Mouse (Mus musculus): ENCODE data around the gene Slco3a1. TPM values are rescaled to one million over a fixed set of nuclear protein-coding genes. Genes with fewer than 3 reads are reported as not detected.

The Slco3a1 gene
- polyA plus RNA-seq, 1 experiment from 2014 or later, result 21.8 TPM

- 61% methylated on average over 7 of the region's 7 CpGs for whole genome bisulfite sequencing
- Histone ChIP-seq H3K36me3 (no peaks in the 10 kb centered on the region), H3K27me3 (no peaks in the 10 kb centered on the region), H3K9me3 (no peaks in the 10 kb centered on the region), H3K9ac (no peak overlapping the region), H3K4me1 (replicated peaks) (peaks cover 17% of the 10 kb centered on the region), H3K4me3 (no peak overlapping the region), H3K27ac (replicated peaks) (no peak overlapping the region), H3K4me2 (no peak overlapping the region)
- ATAC-seq (ENCODE audit: low FRiP score, low read depth), result no peak
Measured at GRCm38 (mm10) chr7:74330117-74330857, 224.3 kb downstream of the Slco3a1 start.

DNA sequence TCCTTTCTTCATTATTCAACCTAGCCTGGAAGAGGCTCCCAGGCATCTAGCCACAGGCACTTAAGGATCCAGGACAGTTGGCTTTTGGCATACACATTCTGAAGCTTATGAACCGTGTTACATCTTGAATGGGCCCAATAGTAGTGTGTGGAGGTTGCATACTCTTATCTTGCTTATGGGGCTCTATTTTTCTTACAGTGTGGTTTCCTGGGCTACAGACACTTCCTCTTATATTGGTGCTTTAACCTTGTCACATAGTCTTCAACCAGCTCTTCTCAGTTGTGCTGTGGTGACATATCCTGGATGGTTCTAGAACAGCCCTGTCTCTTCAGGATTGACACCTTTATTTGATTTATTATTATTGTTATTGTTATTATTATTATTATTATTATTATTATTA, 225.6 kb downstream of the Slco3a1 start:
- H3K9ac ChIP-seq, result no peak overlapping the region
- no peak overlapping the region for H3K27ac ChIP-seq (replicated peaks)
- WGBS, result 88% methylated on average over 1 of the region's 1 CpGs
- H3K4me2 ChIP-seq, result no peak overlapping the region
- H3K27me3 ChIP-seq, result no peaks in the 10 kb centered on the region
- H3K4me1 ChIP-seq (replicated peaks), result peaks cover 28% of the 10 kb centered on the region
- no peak for ATAC-seq (ENCODE audit: low FRiP score, low read depth)
- no peaks in the 10 kb centered on the region for H3K9me3 ChIP-seq
- H3K4me3 ChIP-seq, result no peak overlapping the region
- no peaks in the 10 kb centered on the region for H3K36me3 ChIP-seq

DNA sequence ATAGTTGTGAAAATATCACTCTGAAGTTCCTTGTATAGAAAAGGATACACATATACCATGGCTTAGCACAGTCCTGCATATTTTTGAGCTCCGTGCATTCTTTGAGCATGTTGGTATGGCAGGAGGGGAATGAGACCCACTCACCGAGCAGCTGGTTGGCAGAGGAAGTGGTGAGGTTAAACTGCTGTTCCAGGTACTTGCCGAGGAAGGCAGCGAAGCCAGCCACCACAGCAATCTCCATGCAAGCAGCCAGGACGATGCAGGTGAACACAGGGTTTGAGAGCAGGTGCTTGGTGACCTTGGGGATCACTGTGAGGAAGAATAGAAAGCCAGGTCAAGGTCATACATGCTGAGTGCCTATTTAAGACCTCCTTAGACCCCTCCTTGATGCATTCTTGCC, 226.9 kb downstream of the Slco3a1 start:
- no peak overlapping the region for H3K4me3 ChIP-seq
- no peaks in the 10 kb centered on the region for H3K36me3 ChIP-seq
- 92% methylated on average over 5 of the region's 5 CpGs for WGBS
- no peak overlapping the region for H3K27ac ChIP-seq (replicated peaks)
- H3K9me3 ChIP-seq, result no peaks in the 10 kb centered on the region
- no peak for ATAC-seq (ENCODE audit: low FRiP score, low read depth)
- H3K4me1 ChIP-seq (replicated peaks), result peaks cover 41% of the 10 kb centered on the region
- no peak overlapping the region for H3K9ac ChIP-seq
- H3K4me2 ChIP-seq, result no peak overlapping the region
- no peaks in the 10 kb centered on the region for H3K27me3 ChIP-seq

DNA sequence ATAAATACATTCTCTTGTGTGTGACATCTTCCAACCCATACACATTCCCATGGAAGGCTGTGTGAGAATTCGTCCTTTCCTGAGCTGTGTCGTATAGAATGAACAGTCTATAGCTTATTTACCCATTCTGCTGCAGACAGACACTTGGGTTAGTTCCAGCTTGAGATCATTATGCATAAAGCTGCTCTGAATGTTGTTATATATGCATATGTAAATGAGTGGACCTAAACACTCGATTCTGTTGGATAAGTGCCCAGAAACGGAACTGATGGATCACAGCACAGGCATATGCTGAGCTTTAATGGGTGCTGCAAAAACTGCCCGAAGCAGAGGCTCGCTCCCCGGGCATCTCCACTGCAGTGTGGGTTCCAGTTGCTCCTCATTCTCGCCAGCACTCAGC, 229.5 kb downstream of the Slco3a1 start:
- Histone ChIP-seq H3K27ac (replicated peaks) (0 out of 2 replicates have a peak overlapping the region, but pooled peaks have one; percentile 36), H3K9me3 (no peaks in the 10 kb centered on the region), H3K4me3 (no peak overlapping the region), H3K36me3 (no peaks in the 10 kb centered on the region), H3K27me3 (no peaks in the 10 kb centered on the region; the same call in 1 of the 2 replicates), H3K4me2 (no peak overlapping the region), H3K9ac (no peak overlapping the region), H3K4me1 (replicated peaks) (peaks cover 33% of the 10 kb centered on the region)
- 28% methylated on average over 8 of the region's 8 CpGs for WGBS
- peak; percentile 71; the same call in 1 of the 2 replicates for ATAC-seq (ENCODE audit: low FRiP score, low read depth)

DNA sequence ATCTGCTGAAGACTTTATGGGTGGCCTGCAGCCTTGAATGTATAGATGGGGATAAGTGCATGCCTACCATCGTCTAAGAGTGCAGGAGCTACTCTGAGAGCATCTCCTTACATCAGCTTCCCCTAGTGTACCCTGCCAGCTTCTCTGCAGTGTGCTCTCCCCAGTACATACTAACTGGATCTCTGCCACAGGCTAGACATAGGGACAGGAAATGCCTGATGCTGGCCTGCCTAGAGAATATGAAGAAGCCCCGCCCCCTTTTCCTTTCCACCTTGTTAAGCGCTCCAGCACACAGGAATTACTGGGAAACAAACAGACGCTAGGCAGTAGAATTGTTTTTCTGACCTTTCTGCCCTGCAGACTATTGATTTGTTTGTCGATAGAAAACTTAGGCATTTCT, 230.9 kb downstream of the Slco3a1 start:
- Histone ChIP-seq H3K4me1 (replicated peaks) (peaks cover 32% of the 10 kb centered on the region), H3K4me3 (no peak overlapping the region), H3K36me3 (no peaks in the 10 kb centered on the region), H3K9ac (no peak overlapping the region), H3K9me3 (no peaks in the 10 kb centered on the region), H3K4me2 (no peak overlapping the region), H3K27ac (replicated peaks) (peak overlapping the region; percentile 44), H3K27me3 (no peaks in the 10 kb centered on the region; the same call in 1 of the 2 replicates)
- 48% methylated on average over 5 of the region's 5 CpGs for WGBS
- ATAC-seq (ENCODE audit: low FRiP score, low read depth), result peak; percentile 59; the same call in 1 of the 2 replicates

DNA sequence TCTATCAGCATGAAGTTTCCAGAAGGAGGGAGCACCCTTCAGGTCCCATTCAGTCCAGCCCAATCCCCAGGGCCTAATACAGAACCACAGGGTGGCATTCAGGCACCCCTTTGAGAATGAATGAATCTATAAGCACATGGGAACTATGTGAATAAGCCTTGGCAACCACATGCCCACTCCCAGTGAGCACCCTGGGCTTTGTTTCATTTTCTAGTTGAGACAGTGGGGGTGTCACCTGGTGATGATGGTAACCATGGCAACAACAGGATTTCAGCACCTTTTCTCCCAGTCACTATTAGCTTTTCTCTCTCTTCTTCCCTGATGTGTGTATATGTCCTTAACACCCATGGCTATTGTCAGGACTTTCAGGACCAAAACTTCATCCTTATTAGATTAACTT, 231.4 kb downstream of the Slco3a1 start:
- Histone ChIP-seq H3K9ac (no peak overlapping the region), H3K9me3 (no peaks in the 10 kb centered on the region), H3K4me3 (no peak overlapping the region), H3K4me2 (no peak overlapping the region), H3K36me3 (no peaks in the 10 kb centered on the region), H3K27me3 (no peaks in the 10 kb centered on the region; the same call in 1 of the 2 replicates), H3K27ac (replicated peaks) (no peak overlapping the region; the same call in 1 of the 2 replicates), H3K4me1 (replicated peaks) (peaks cover 32% of the 10 kb centered on the region)
- ATAC-seq (ENCODE audit: low FRiP score, low read depth), result peak; percentile 50; the same call in 1 of the 2 replicates

DNA sequence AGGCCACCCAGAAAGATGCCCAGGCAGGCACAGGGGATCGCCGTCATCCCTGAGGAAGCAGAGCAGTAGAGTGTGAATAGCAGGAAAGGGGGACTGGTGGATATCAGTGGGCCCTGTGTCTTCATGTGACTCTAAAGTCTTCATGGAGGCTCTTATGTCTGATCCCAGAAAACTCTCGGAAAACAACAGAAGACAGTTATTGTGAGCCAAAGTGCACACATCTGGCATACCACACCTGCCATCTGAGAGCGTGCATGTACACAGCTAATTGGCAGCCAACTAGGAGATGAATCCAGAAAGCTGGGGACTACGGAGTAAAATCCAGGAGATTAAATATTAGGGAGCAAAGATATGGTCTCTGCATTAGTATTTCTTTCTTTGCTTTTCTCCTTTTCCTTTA, 233.9 kb downstream of the Slco3a1 start:
- 86% methylated on average over 5 of the region's 5 CpGs for WGBS
- ATAC-seq (ENCODE audit: low FRiP score, low read depth), result no peak

DNA sequence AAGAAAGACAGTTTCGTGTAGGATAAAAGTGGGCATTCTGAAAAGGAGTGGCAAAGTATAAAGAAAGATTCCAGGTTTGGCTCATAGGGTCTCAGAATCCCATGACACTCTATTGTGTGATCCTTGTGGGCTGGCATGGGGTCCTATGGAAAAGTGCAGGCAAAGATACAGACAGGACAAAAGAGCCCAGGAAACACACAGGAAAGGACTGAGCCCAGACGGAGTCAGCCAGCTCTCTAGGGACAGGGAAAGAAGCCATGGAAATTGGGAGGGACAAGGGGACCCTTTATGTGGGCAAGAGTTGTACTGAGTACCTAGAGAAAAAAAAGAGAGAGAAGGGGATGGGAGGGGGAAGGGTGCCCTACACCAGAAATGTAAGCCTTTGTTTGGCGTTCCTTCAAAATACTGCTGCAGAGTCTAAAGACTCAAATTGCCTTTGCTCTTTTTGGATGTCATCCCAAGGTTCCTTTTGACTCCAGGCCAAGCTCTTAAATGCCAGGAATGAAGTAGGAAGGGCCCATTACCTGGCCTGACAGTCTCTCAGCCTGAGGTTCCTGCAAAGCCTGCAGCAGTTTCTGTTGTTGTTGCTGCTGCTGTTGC, 238.6 kb downstream of the Slco3a1 start:
- WGBS, result 48% methylated on average over 3 of the region's 3 CpGs
- H3K4me2 ChIP-seq, result no peak overlapping the region
- peaks cover 18% of the 10 kb centered on the region for H3K4me1 ChIP-seq (replicated peaks)
- H3K27me3 ChIP-seq, result no peaks in the 10 kb centered on the region; the same call in 1 of the 2 replicates
- no peak overlapping the region for H3K9ac ChIP-seq
- no peak for ATAC-seq (ENCODE audit: low FRiP score, low read depth)
- no peaks in the 10 kb centered on the region for H3K36me3 ChIP-seq
- no peak overlapping the region for H3K27ac ChIP-seq (replicated peaks)
- H3K9me3 ChIP-seq, result no peaks in the 10 kb centered on the region
- H3K4me3 ChIP-seq, result no peak overlapping the region

More for the DNA sequence above, 233.9 kb downstream of the Slco3a1 start:
- Histone ChIP-seq H3K27me3 (no peaks in the 10 kb centered on the region; the same call in 1 of the 2 replicates), H3K9me3 (no peaks in the 10 kb centered on the region), H3K9ac (no peak overlapping the region), H3K4me1 (replicated peaks) (peaks cover 34% of the 10 kb centered on the region), H3K4me2 (no peak overlapping the region), H3K4me3 (no peak overlapping the region), H3K27ac (replicated peaks) (no peak overlapping the region), H3K36me3 (no peaks in the 10 kb centered on the region)

- Histone ChIP-seq H3K27ac (replicated peaks) (no peak overlapping the region), H3K4me1 (replicated peaks) (peaks cover 18% of the 10 kb centered on the region), H3K4me2 (no peak overlapping the region), H3K9me3 (no peaks in the 10 kb centered on the region), H3K9ac (no peak overlapping the region), H3K27me3 (no peaks in the 10 kb centered on the region), H3K36me3 (no peaks in the 10 kb centered on the region), H3K4me3 (no peak overlapping the region)
- ATAC-seq (ENCODE audit: low FRiP score, low read depth), result no peak
- WGBS, result 49% methylated on average over 1 of the region's 1 CpGs
Measured at GRCm38 (mm10) chr7:74314276-74314675, 240.3 kb downstream of the Slco3a1 start.

DNA sequence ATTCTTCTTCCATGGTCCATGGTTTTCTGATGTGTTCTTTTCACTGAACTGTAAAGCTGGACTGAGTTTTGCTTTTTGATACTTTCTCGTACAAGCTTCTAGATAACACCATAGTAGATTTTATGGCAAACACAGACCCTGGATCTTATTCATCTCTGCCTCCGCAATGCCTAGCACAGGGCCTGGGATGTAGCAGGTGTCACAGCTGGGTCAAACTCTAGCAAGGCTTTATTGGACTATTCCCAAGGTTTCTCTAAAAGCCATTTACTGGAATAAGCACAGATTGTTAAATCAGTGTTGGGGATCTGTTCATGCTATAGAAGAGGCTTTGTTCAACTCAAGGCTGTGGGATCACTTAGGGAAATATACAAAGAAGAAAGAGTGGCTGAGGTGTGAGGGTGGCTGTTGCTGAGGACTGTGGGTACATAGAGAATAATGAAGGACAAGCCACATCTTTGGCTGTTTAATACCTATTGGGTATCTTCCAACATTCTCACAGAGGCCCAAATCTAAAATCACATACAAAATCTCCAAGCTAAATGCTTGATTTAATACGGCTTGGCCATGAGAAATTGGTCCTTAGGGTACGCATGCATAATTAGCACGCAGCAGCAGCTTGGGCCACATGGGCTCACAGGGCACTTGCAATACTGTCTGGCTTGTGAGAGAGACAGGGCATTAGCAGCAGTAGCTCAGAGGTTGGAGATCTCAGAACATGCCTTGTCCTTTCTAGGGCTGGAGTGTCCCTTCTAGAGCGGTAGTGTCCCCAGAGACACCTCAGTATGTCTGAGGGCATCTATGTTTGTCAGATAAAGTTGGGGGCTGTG, 241.1 kb downstream of the Slco3a1 start:
- 56% methylated on average over 6 of the region's 6 CpGs for WGBS
- H3K9ac ChIP-seq, result no peak overlapping the region
- H3K27me3 ChIP-seq, result no peaks in the 10 kb centered on the region
- H3K4me1 ChIP-seq (replicated peaks), result peaks cover 18% of the 10 kb centered on the region
- no peak overlapping the region for H3K4me3 ChIP-seq
- peak overlapping the region; percentile 22; the same call in 1 of the 2 replicates for H3K27ac ChIP-seq (replicated peaks)
- no peak overlapping the region for H3K4me2 ChIP-seq
- no peaks in the 10 kb centered on the region for H3K9me3 ChIP-seq
- ATAC-seq (ENCODE audit: low FRiP score, low read depth), result peak; percentile 65; the same call in 1 of the 2 replicates
- no peaks in the 10 kb centered on the region for H3K36me3 ChIP-seq

- no peak for ATAC-seq (ENCODE audit: low FRiP score, low read depth)
- H3K27ac ChIP-seq (replicated peaks), result no peak overlapping the region
- H3K9ac ChIP-seq, result no peak overlapping the region
- 39% methylated on average over 4 of the region's 4 CpGs for WGBS
- no peaks in the 10 kb centered on the region for H3K36me3 ChIP-seq
- H3K9me3 ChIP-seq, result no peaks in the 10 kb centered on the region
- no peak overlapping the region for H3K4me3 ChIP-seq
- H3K4me1 ChIP-seq (replicated peaks), result peaks cover 18% of the 10 kb centered on the region
- no peaks in the 10 kb centered on the region for H3K27me3 ChIP-seq
- no peak overlapping the region for H3K4me2 ChIP-seq
Measured at GRCm38 (mm10) chr7:74311536-74311935, 243.0 kb downstream of the Slco3a1 start.

Data from hindbrain, embryonic 15.5 days (tissue).